Mouse (Mus musculus): ENCODE data around the gene Scn2b. TPM values are rescaled to one million over a fixed set of nuclear protein-coding genes. Genes with fewer than 3 reads are reported as not detected.

Scn2b gene
- polyA plus RNA-seq (2015; fragmentation: Illumina TruSeq; extraction: RNeasy Lipid Tissue Mini Kit (QIAGEN cat#74804); ENCODE audit: low read depth, low replicate concordance) = 149 TPM

DNA sequence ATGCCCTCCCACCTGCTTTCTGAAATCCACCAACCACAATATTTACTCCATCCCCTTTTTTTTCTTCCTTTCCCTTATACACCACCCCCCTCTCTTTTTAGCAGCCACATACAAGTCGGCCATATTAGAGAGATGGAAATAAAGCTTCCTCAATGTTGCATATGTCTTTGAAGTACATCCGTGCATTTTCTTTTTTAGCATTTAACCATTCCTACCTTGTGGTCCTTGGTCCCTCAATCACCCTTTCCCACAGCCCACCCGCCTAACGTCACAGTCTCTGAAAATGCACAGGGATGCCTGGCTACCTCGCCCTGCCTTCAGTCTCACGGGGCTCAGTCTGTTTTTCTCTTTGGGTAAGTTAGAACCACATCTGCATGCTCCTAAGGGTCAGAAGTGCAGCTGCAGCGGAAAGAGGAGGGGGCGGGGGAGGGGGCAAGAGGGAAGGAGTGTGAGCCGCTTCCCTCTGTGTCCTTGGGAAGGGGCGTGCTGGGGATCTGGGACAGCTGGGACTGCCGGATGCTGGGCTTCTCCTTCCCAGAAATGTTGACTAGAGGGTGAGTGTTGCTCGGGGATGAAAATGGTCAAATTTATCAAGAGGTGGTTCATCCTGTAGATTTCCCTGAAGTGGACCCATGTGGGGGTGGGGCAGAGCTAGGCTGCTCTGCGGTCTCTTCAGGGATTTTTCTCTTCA lies at the start of gene Scn2b:
TSS of gene Scn2b (plus strand) at position 42 of the 691 bp plus-strand sequence.

DNA sequence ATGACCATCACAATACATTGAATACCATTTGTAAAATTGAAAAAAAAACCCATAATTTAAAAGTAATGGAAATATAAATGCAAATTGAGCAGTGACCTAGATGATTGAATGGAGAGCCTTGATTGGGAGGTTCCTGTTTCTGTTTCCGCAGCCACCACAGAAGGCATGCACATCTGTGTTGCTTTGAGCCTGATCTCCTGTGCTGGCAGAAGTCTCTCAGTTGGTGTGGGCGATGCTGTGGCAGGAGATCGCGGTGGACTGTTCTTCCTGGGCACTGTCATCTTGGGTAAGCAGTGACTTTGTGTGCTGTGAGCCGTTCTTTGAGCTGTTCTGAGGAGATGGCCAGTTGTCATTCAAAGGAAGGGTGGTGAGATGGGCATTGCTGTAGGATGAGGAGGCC lies 38.6 kb upstream of the Scn2b start, which contains the start of gene Jaml:
TSS of gene Jaml (plus strand) at position 173 of the 400 bp plus-strand sequence.

DNA sequence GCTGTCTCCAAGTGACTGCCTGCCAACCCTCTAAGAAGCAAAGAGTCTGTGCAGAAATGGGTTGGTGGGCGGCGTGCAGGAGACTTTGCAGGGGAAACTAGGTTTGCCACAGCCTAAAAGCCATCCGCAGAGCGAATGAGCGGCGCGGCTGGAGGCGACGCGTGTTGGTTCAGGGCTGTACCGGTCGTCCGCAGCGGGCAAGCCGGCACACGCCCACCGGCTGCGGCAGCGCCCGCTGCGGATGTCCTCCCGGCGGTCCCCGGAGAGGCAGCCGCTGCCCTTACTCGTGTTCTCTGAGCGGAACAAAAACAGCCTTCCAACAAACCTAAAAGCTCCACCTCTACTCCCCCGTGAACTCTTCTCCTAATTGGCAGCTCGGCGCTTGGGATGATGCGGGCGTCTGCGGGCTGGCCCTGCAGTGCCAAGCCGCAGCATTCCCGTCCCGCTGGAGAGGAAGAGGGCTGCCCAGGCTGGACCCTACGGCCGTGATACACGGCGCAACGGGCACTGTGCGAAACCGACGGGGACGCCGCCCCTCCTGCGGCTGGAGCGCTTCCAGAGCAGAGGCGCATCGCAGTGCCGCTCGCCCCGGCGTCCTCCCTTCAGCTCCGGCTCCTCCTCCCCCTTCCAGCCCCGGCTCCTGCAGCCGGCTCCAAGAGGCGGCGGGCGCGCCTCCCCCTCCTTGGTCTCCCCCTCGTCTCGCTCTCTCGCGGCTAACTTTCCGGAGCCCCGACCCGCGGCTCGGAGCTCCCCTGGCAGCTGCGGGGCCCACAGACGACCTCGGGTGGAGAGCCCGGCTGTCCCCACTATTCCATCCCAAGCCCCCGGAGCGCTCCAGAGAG lies 20.8 kb downstream of the Scn2b start, which contains the start of gene Scn4b:
TSS of gene Scn4b (plus strand) at position 205 of the 842 bp plus-strand sequence.

Other genes starting within 250 kb of the Scn2b start
- 24.6 TPM for gene Kmt2a, start 236.5 kb upstream of the Scn2b start, polyA plus RNA-seq (2015; fragmentation: Illumina TruSeq; extraction: RNeasy Lipid Tissue Mini Kit (QIAGEN cat#74804); ENCODE audit: low read depth, low replicate concordance)
- 976 TPM for gene Atp5l, start 197.0 kb upstream of the Scn2b start, polyA plus RNA-seq (2015; fragmentation: Illumina TruSeq; extraction: RNeasy Lipid Tissue Mini Kit (QIAGEN cat#74804); ENCODE audit: low read depth, low replicate concordance)
- 43.9 TPM for gene Ube4a, start 152.2 kb upstream of the Scn2b start, polyA plus RNA-seq (2015; fragmentation: Illumina TruSeq; extraction: RNeasy Lipid Tissue Mini Kit (QIAGEN cat#74804); ENCODE audit: low read depth, low replicate concordance)
- gene Cd3g, start 137.4 kb upstream of the Scn2b start, polyA plus RNA-seq (2015; fragmentation: Illumina TruSeq; extraction: RNeasy Lipid Tissue Mini Kit (QIAGEN cat#74804); ENCODE audit: low read depth, low replicate concordance) = not detected
- gene Cd3d, start 136.0 kb upstream of the Scn2b start, polyA plus RNA-seq (2015; fragmentation: Illumina TruSeq; extraction: RNeasy Lipid Tissue Mini Kit (QIAGEN cat#74804); ENCODE audit: low read depth, low replicate concordance) = not detected
- gene Cd3e, start 108.2 kb upstream of the Scn2b start, polyA plus RNA-seq (2015; fragmentation: Illumina TruSeq; extraction: RNeasy Lipid Tissue Mini Kit (QIAGEN cat#74804); ENCODE audit: low read depth, low replicate concordance) = not detected
- gene Mpzl2, start 78.0 kb upstream of the Scn2b start, polyA plus RNA-seq (2015; fragmentation: Illumina TruSeq; extraction: RNeasy Lipid Tissue Mini Kit (QIAGEN cat#74804); ENCODE audit: low read depth, low replicate concordance) = 1.1 TPM
- gene Mpzl3, start 62.6 kb upstream of the Scn2b start, polyA plus RNA-seq (2015; fragmentation: Illumina TruSeq; extraction: RNeasy Lipid Tissue Mini Kit (QIAGEN cat#74804); ENCODE audit: low read depth, low replicate concordance) = 3.9 TPM
- 0.52 TPM for gene Jaml, start 38.6 kb upstream of the Scn2b start, polyA plus RNA-seq (2015; fragmentation: Illumina TruSeq; extraction: RNeasy Lipid Tissue Mini Kit (QIAGEN cat#74804); ENCODE audit: low read depth, low replicate concordance)
- gene Scn4b, start 20.6 kb downstream of the Scn2b start, polyA plus RNA-seq (2015; fragmentation: Illumina TruSeq; extraction: RNeasy Lipid Tissue Mini Kit (QIAGEN cat#74804); ENCODE audit: low read depth, low replicate concordance) = 149 TPM
- gene BC049352, start 64.2 kb downstream of the Scn2b start, polyA plus RNA-seq (2015; fragmentation: Illumina TruSeq; extraction: RNeasy Lipid Tissue Mini Kit (QIAGEN cat#74804); ENCODE audit: low read depth, low replicate concordance) = 1.2 TPM
- 0.21 TPM for gene Tmprss4, start 86.3 kb downstream of the Scn2b start, polyA plus RNA-seq (2015; fragmentation: Illumina TruSeq; extraction: RNeasy Lipid Tissue Mini Kit (QIAGEN cat#74804); ENCODE audit: low read depth, low replicate concordance)
- gene Il10ra, start 151.4 kb downstream of the Scn2b start, polyA plus RNA-seq (2015; fragmentation: Illumina TruSeq; extraction: RNeasy Lipid Tissue Mini Kit (QIAGEN cat#74804); ENCODE audit: low read depth, low replicate concordance) = 5.2 TPM
- gene Tmprss13, start 201.3 kb downstream of the Scn2b start, polyA plus RNA-seq (2015; fragmentation: Illumina TruSeq; extraction: RNeasy Lipid Tissue Mini Kit (QIAGEN cat#74804); ENCODE audit: low read depth, low replicate concordance) = not detected